Mouse (Mus musculus) hindbrain, embryonic 10.5 days (tissue): Measurements from ENCODE around the gene Scaf11. TPM values are rescaled to one million over a fixed set of nuclear protein-coding genes. Genes with fewer than 3 reads are reported as not detected.
A peak's percentile ranks its signal among the peaks of the same experiment; 100 is the strongest.
"Not testable (repeated sequence)": the region's sequence is repeated elsewhere in the genome, so short reads cannot be mapped to it uniquely, and the experiment has no call there.

Experiments used
- DNase-seq: peaks from one replicate; pipeline ENCODE4 v3.0.0-alpha.2; 2017; ENCODE audit warnings: low spot score
- H3K27ac ChIP-seq: fragments of 300-500 bp; sonication (generic); 2 replicates; pipeline ENCODE4 v1.5.1; 2016; ENCODE audit warnings: mild to moderate bottlenecking, moderate library complexity
- H3K27me3 ChIP-seq: fragments of 300-500 bp; sonication (generic); 2 replicates; pipeline ENCODE4 v1.6.1; 2016; ENCODE audit warnings: mild to moderate bottlenecking; ENCODE audit not compliant: poor library complexity, insufficient read depth, severe bottlenecking
- H3K36me3 ChIP-seq: fragments of 300-500 bp; sonication (generic); 2 replicates; pipeline ENCODE4 v1.6.1; 2016; ENCODE audit warnings: mild to moderate bottlenecking, moderate library complexity
- H3K4me1 ChIP-seq: fragments of 300-500 bp; sonication (generic); replicated peaks from 2 replicates; pipeline ENCODE4 v1.6.1; 2016; ENCODE audit warnings: mild to moderate bottlenecking
- H3K4me3 ChIP-seq: fragments of 300-500 bp; sonication (generic); 2 replicates; pipeline ENCODE4 v1.5.1; 2016; ENCODE audit warnings: mild to moderate bottlenecking, moderate library complexity
- H3K9me3 ChIP-seq: fragments of 300-500 bp; sonication (generic); 2 replicates; pipeline ENCODE4 v1.6.1; 2016; ENCODE audit warnings: mild to moderate bottlenecking, moderate library complexity
- WGBS: fragments of 180-500 bp; shearing (Covaris S2); methylation state at CpG from one replicate; pipeline ENCODE4 v1.1.7; 2016; 5-methylcytosine and 5-hydroxymethylcytosine counted together
- polyA plus RNA-seq: library from polyadenylated mRNA; unstranded; fragments of >200 nt; fragmentation: Nextera tagmentation; extraction: Ambion mirVana; gene quantifications from 2 replicates; pipeline ENCODE4 v1.2.1, GENCODE M21; 2016

The Scaf11 gene
- polyA plus RNA-seq, 1 experiment from 2014 or later = 66.3 TPM

GRCm38 (mm10) chr15:96461541-96462512, 1.2 kb upstream of the Scaf11 start:
- Histone ChIP-seq H3K9me3 (no peaks in the 10 kb centered on the region), H3K36me3 (peaks cover 7% of the 10 kb centered on the region; the same call in 1 of the 2 replicates), H3K27ac (peak overlapping the region; percentile 99), H3K4me3 (peak overlapping the region; percentile 76), H3K4me1 (peaks cover 36% of the 10 kb centered on the region), H3K27me3 (no peaks in the 10 kb centered on the region)
- WGBS = 16% methylated on average over 22 of the region's 22 CpGs
- DNase-seq = no peak

GRCm38 (mm10) chr15:96460451-96460729, 253 bp downstream of the Scaf11 start:
- H3K27ac ChIP-seq = peak overlapping the region; percentile 99
- peak overlapping the region; percentile 76 for H3K4me3 ChIP-seq
- DNase-seq = no peak
- peaks cover 7% of the 10 kb centered on the region; the same call in 1 of the 2 replicates for H3K36me3 ChIP-seq
- no peaks in the 10 kb centered on the region for H3K9me3 ChIP-seq
- WGBS = under 1% methylated on average over 50 of the region's 50 CpGs
- peaks cover 36% of the 10 kb centered on the region for H3K4me1 ChIP-seq
- no peaks in the 10 kb centered on the region for H3K27me3 ChIP-seq

GRCm38 (mm10) chr15:96459741-96460450, 747 bp downstream of the Scaf11 start:
- peaks cover 36% of the 10 kb centered on the region for H3K4me1 ChIP-seq
- no peaks in the 10 kb centered on the region for H3K27me3 ChIP-seq
- no peaks in the 10 kb centered on the region for H3K9me3 ChIP-seq
- peaks cover 7% of the 10 kb centered on the region; the same call in 1 of the 2 replicates for H3K36me3 ChIP-seq
- peak; percentile 74 for DNase-seq
- WGBS = under 1% methylated on average over 71 of the region's 71 CpGs
- H3K27ac ChIP-seq = peak overlapping the region; percentile 99
- peak overlapping the region; percentile 76 for H3K4me3 ChIP-seq

- 0 out of 2 replicates have a peak overlapping the region, but pooled peaks have one; percentile 5 for H3K4me3 ChIP-seq
- H3K27me3 ChIP-seq = no peaks in the 10 kb centered on the region
- H3K36me3 ChIP-seq = peaks cover 7% of the 10 kb centered on the region; the same call in 1 of the 2 replicates
- no peaks in the 10 kb centered on the region for H3K9me3 ChIP-seq
- no peak overlapping the region for H3K27ac ChIP-seq
- 95% methylated on average over 3 of the region's 3 CpGs for whole genome bisulfite sequencing
- peaks cover 36% of the 10 kb centered on the region for H3K4me1 ChIP-seq
- DNase-seq = no peak
Measured at GRCm38 (mm10) chr15:96458273-96458672, 2.4 kb downstream of the Scaf11 start.

GRCm38 (mm10) chr15:96457338-96457664, 3.3 kb downstream of the Scaf11 start:
- Histone ChIP-seq H3K9me3 (no peaks in the 10 kb centered on the region), H3K4me3 (no peak overlapping the region), H3K27ac (no peak overlapping the region), H3K36me3 (peaks cover 7% of the 10 kb centered on the region; the same call in 1 of the 2 replicates), H3K4me1 (peaks cover 33% of the 10 kb centered on the region), H3K27me3 (no peaks in the 10 kb centered on the region)
- 84% methylated on average over 3 of the region's 3 CpGs for WGBS
- DNase-seq = no peak

- WGBS = 89% methylated on average over 5 of the region's 5 CpGs
- Histone ChIP-seq H3K4me3 (no peak overlapping the region), H3K9me3 (no peaks in the 10 kb centered on the region), H3K27ac (no peak overlapping the region), H3K4me1 (peaks cover 28% of the 10 kb centered on the region), H3K36me3 (peaks cover 12% of the 10 kb centered on the region), H3K27me3 (no peaks in the 10 kb centered on the region)
- DNase-seq = no peak
Measured at GRCm38 (mm10) chr15:96456651-96457337, 3.8 kb downstream of the Scaf11 start.

- no peak for DNase-seq
- H3K27ac ChIP-seq = no peak overlapping the region
- H3K4me3 ChIP-seq = no peak overlapping the region
- no peaks in the 10 kb centered on the region for H3K27me3 ChIP-seq
- 83% methylated on average over 4 of the region's 4 CpGs for WGBS
- H3K9me3 ChIP-seq = no peaks in the 10 kb centered on the region
- peaks cover 23% of the 10 kb centered on the region for H3K4me1 ChIP-seq
- H3K36me3 ChIP-seq = peaks cover 23% of the 10 kb centered on the region
Measured at GRCm38 (mm10) chr15:96455595-96456214, 4.9 kb downstream of the Scaf11 start.

GRCm38 (mm10) chr15:96453346-96453745, 7.3 kb downstream of the Scaf11 start:
- WGBS = 92% methylated on average over 1 of the region's 1 CpGs
- H3K27ac ChIP-seq = no peak overlapping the region
- peaks cover 34% of the 10 kb centered on the region for H3K36me3 ChIP-seq
- peaks cover 12% of the 10 kb centered on the region for H3K4me1 ChIP-seq
- no peak for DNase-seq
- H3K4me3 ChIP-seq = no peak overlapping the region
- no peaks in the 10 kb centered on the region for H3K27me3 ChIP-seq
- no peaks in the 10 kb centered on the region for H3K9me3 ChIP-seq

- H3K36me3 ChIP-seq = peaks cover 56% of the 10 kb centered on the region
- H3K4me1 ChIP-seq = no peaks in the 10 kb centered on the region
- no peak for DNase-seq
- H3K4me3 ChIP-seq = no peak overlapping the region
- H3K27me3 ChIP-seq = no peaks in the 10 kb centered on the region
- H3K9me3 ChIP-seq = no peaks in the 10 kb centered on the region
- 93% methylated on average over 7 of the region's 7 CpGs for WGBS
- H3K27ac ChIP-seq = no peak overlapping the region
Measured at GRCm38 (mm10) chr15:96448656-96449299, 11.9 kb downstream of the Scaf11 start.

- Histone ChIP-seq H3K27ac (no peak overlapping the region), H3K4me3 (no peak overlapping the region), H3K27me3 (no peaks in the 10 kb centered on the region), H3K36me3 (peaks cover 69% of the 10 kb centered on the region), H3K9me3 (no peaks in the 10 kb centered on the region), H3K4me1 (no peaks in the 10 kb centered on the region)
- 90% methylated on average over 10 of the region's 10 CpGs for WGBS
- no peak for DNase-seq
Measured at GRCm38 (mm10) chr15:96446785-96447184, 13.9 kb downstream of the Scaf11 start.

- peaks cover 73% of the 10 kb centered on the region for H3K36me3 ChIP-seq
- H3K4me1 ChIP-seq, DNase-seq, H3K27ac ChIP-seq, H3K27me3 ChIP-seq, H3K9me3 ChIP-seq, H3K4me3 ChIP-seq: not testable (repeated sequence)
- WGBS = 78% methylated on average over 6 of the region's 6 CpGs
Measured at GRCm38 (mm10) chr15:96441480-96441879, 19.2 kb downstream of the Scaf11 start.

GRCm38 (mm10) chr15:96434202-96434601, 26.4 kb downstream of the Scaf11 start:
- no peak for DNase-seq
- 97% methylated on average over 1 of the region's 1 CpGs for WGBS
- peaks cover 83% of the 10 kb centered on the region for H3K36me3 ChIP-seq

More at GRCm38 (mm10) chr15:96434202-96434601, 26.4 kb downstream of the Scaf11 start:
- Histone ChIP-seq H3K4me1 (no peaks in the 10 kb centered on the region), H3K4me3 (no peak overlapping the region), H3K27me3 (no peaks in the 10 kb centered on the region), H3K9me3 (0 out of 2 replicates have a peak, but pooled peaks cover 3% of the 10 kb centered on the region), H3K27ac (no peak overlapping the region)
